Mouse (Mus musculus): ENCODE results near the gene Sapcd1. TPM values are rescaled to one million over a fixed set of nuclear protein-coding genes. Genes with fewer than 3 reads are reported as not detected.
"Not testable (repeated sequence)": the region's sequence is repeated elsewhere in the genome, so short reads cannot be mapped to it uniquely, and the experiment has no call there.

Sapcd1 gene
- total RNA-seq, 4 experiments from 2014 or later = not detected

GRCm38 (mm10) chr17:35052271-35052798 is 24.5 kb upstream of the Sapcd1 start:
- DNase-seq (ENCODE audit: low spot score) = no peak

DNA sequence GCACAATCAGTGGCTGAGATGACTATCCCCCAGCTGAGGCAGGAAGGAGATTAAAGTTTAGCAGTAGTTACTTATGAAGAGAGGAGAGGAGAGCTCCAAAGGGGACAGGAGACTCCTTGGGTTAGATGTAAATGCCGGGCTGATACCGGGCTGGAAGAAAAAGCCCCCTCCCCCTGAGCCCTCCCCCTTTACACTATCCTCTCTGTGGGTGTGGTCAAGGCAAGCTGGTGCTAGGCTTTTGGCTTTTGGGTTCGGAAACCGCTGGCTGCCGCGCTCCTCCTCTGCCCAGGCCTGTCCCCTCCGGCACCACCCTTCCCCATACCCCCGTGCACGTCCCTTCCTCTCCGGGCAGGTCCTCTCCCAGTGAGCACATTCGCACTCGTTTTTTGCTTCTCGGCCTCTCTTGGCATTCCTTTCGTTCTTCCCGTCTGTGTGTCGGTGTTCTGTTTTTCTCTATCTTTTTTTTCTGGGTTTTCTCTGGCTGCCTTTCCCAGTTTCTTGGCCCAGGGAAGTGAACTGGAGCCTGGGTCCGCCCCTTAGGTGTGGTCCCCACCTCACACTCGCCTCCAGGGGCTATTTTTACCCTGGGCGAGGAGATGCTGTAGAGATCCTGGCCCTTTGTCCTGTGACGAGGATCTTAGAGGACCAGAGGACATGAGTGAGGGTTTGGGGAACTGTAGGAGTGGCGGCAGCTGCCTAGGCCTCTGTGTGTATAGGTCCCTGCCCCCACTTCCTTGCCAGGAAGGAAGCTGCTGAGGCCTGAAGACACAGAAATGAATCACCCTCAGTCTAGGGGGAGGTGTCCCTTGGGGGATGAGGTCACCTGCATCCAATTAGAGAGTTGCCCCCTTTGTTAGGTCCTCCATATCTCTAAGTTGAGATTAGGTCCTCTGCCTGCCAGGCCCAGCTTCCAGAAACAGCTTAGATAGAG is 23.6 kb upstream of the Sapcd1 start:
- DNase-seq (ENCODE audit: low spot score) = peak; percentile 90

GRCm38 (mm10) chr17:35050126-35050750 is 22.4 kb upstream of the Sapcd1 start:
- peak; percentile 83 for DNase-seq (ENCODE audit: low spot score)

- DNase-seq (ENCODE audit: low spot score) = no peak
Measured at GRCm38 (mm10) chr17:35049561-35050016, 21.8 kb upstream of the Sapcd1 start, which contains the start of gene Clic1. Gene Clic1, plus strand, starts transcription at chr17:35049966.

GRCm38 (mm10) chr17:35048932-35049440 is 21.2 kb upstream of the Sapcd1 start:
- no peak for DNase-seq (ENCODE audit: low spot score)

GRCm38 (mm10) chr17:35048149-35048931 is 20.5 kb upstream of the Sapcd1 start:
- no peak for DNase-seq (ENCODE audit: low spot score)

DNA sequence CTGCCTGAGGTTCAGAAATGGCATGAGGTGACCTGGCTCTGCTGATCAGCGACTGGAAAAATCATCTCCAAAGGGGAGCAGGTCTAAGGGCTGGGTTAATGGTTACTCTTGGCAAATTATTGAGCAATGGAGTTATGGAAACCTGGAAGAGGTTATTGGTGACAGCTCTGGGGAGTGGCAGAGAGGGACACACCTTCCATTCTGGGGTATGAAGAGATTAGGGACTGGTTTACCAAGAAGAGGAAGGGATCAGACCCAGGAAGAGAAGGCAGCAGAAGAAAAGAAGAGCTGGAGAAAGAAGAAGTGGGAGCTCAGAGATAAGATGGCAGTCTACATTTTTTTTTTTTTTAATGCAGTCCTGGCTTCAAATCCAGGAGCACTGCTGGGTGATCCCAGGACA is 19.9 kb upstream of the Sapcd1 start:
- no peak for DNase-seq (ENCODE audit: low spot score)

GRCm38 (mm10) chr17:35046681-35047455 is 19.1 kb upstream of the Sapcd1 start, which contains the start of gene Msh5:
Gene Msh5, minus strand, starts transcription at chr17:35046745.
- peak; percentile 96 for DNase-seq (ENCODE audit: low spot score)

DNA sequence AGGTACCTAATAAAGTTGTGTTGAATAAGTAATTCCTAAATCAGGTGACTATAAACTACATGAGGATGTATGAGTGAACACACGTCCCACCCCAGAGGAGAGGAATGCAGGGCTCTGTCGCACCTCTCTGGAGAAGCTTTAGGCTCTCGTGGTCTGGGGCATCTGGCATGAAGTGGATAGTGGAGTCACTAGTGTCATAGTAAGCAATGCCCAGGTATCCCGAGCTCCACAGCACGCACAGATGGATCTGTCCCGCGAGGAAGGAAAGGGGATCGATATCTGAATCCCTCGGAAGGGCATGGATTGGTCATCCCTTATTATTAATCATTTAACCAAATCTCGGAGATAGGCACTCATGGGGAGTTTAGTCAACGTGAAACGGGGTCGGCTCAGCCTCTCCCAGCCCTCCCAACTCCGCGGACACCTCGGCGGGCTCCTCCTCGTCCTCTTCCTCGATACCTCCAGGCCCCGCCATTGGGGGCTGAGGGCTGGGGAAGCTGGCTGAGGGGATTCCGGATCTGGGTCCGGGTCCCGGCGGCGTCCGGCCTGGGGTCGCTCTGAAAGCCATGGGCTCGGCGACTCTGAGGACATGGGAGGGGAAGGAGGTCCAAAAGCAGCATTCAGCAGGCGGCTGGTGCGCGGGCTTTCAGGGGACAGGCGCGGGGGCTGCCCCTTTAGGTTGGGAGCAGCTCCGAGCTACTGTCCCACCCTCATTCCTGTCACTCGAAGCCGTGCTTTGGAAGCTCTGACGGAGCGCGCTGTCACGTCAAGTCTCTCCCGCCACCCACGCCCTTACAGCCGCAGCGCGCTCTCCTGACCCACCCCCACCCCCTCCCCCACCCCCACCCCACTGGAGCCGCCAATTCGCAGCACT is 18.2 kb upstream of the Sapcd1 start:
- DNase-seq (ENCODE audit: low spot score) = no peak

DNA sequence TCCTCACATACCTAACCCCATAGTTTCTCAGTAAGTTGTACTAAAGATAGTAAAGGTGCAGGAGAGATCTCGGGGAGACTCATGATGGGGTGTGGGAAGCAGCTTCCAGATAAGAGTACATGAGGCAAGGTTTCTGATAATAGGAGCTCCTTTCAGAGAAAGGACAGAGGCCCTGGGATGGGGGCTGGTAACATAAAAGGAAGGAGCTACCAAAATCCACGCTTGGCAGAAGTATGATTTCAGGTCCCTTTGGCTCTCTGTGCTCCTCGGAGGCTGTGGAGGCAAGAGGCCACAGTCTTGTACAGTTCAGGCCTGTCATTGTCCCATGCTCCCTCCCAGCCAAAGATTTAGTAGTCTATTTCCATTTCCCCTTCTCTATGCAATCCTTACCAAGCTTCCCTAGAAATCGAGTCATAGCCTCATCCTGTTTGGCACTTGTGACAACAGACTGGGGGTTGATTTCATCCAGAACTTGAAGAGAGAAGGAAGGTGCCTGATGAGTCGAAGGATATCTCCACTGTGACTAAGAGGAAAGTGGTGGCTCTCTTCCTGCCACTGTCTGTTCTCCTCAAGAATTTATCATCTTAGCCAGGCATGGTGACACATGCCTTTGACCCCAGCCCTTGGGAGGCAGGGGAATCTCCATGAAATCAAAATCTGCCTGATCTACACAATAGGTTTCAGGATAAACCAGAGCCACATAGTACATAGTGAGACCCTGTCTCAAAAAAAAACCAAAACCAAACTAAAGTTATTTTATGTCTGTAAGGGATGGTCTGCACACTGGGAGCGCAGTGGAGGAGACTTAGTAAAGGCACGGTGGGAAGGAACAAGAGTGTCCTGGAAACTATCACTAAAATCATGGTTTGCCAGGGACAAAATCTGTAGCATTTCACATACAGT is 17.3 kb upstream of the Sapcd1 start:
- DNase-seq (ENCODE audit: low spot score) = no peak

DNA sequence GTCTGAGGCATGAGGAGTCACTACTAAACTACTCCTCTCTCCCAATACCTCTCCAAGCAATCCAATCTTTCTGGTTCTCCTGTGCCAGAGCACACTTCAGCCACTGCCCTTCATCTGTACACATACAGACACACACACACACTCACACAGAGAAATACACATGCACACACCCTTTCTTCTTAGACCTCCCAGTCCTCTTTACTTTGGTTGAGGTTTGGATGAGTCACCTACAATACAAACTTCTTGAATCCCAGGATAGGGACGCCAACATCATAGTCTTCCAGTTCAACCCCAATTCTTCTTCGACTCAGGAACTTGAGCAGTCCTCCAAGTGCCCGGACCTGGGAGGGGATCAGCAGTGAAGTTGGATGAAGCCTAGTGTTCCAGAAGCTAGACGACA is 16.0 kb upstream of the Sapcd1 start:
- DNase-seq (ENCODE audit: low spot score) = no peak

- DNase-seq (ENCODE audit: low spot score) = no peak
Measured at GRCm38 (mm10) chr17:35039121-35039873, 11.5 kb upstream of the Sapcd1 start.

DNA sequence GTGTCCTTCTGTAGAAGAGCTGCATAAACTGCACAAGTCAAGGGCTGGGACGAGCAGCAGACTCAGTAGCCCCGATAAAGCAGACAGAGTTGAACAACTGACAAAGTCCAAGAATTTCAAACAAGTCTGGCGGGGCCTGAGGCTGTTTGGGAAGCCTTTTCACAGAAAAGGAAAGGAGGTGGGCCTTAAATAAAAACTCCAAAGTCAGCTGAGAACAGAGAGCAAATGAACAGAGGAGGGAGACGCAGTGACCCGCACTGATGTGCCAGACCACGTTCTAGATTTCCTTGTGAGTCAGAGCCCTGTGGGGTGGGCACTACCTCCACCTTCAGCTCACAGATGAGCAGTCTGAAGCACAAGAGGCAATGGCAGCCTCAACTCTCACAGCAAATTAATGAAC is 7.1 kb upstream of the Sapcd1 start:
- DNase-seq (ENCODE audit: low spot score) = no peak

DNA sequence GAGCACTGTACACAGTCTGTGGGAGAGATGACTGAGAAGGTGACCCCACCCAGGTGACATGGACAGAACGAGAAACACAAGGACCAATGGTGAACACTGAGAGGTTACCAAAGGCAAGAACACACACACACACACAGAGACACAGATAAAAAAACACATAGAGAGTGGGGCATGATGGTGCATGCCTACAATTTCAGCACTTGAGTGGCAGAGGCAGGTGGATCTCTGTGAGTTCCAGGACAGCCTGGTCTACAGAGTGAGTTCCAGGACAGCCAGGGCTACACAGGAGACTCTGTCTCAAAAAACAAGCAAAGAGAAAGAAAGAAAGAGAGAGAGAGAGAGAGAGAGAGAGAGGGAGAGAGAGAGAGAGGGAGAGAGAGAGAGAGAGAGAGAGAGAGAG is 5.9 kb upstream of the Sapcd1 start:
- not testable (repeated sequence) for DNase-seq (ENCODE audit: low spot score)

DNA sequence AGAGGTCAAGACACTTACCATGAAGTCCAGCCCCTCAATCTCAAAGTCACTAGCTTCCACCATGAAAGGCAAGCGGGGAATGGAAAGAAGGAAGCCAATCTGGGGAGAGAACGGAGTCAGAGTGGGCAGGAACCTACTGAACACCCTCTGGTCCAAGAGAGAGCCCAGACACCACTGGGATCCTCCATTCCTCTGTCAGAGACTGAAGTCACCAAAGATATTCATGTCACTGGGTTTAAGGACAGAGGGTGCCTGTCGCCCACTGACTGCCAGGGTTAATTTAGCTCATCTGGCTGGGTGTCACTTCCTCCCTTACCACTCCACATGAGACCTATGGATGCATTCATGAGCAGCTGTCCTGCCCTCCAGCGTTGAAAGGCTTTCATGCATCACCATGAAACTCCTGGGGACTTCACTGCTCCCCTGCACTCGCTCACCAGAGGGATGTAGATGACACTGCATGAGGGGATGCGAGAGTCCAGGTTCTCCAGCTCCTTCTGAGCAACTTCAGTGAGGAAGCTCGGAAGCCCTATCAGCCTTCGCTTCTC is 4.6 kb upstream of the Sapcd1 start:
- DNase-seq (ENCODE audit: low spot score) = no peak

DNA sequence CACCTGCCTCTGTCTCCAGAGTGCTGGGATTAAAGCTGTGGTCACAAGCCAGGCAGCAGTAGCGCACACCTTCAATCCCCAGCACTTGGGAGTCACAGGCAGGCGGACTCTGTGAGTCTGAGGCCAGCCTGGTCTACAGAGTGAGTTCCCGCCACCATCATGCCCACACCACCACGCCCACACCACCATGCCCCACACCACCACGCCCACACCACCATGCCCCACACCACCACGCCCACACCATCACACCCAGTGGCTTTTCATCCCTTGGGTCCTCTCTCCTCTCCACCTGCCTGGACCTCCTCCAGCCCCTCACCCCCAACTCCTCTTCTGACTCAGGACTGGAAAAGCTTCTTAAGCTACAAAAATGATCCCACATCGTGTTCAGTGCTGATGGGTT is 4.1 kb upstream of the Sapcd1 start:
- no peak for DNase-seq (ENCODE audit: low spot score)

DNA sequence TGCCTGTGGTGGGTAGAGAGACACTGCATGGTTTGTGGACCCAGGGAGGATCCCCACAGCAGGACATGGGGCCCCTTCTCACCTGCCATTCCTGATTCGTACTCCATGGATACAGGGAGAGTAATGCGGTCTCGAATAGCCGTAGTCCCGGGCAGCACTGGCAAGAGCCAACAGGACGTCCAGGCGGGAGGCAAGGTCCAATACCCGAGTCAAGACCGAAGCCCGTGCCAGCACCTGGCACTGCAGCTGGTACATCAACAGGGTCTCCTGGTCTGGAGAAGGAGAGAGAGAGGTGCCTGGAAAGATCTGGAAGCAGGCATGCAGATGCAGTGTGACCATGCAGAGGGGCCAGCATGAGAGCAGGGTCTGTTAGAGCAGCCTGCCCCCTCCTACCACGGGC is 3.5 kb upstream of the Sapcd1 start:
- DNase-seq (ENCODE audit: low spot score) = no peak
